Mouse (Mus musculus): Measurements from ENCODE around the gene Fgfr3.

The Fgfr3 gene

DNA sequence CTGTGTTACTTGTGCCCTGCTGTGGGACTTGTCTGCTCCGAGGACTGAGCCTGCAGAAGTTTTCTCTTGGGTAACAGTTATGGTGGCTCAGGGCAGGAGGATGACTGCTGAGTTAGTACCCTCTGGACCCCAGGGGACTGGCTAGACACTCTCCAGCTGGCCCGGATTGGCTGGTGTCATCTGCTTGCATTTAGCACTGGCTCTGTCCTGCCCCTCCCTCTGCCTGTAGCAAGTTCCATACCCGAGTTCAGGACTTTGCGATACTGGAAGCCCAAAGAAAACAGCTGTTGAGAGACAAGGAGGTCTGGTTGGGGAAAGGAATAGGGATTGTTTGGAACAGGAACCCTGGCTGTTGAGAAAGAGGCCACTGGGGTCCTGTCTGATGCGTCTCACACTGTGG, 9.0 kb downstream of the Fgfr3 start:
- no peak for DNase-seq (ENCODE audit: low spot score in 2 of 2)

DNA sequence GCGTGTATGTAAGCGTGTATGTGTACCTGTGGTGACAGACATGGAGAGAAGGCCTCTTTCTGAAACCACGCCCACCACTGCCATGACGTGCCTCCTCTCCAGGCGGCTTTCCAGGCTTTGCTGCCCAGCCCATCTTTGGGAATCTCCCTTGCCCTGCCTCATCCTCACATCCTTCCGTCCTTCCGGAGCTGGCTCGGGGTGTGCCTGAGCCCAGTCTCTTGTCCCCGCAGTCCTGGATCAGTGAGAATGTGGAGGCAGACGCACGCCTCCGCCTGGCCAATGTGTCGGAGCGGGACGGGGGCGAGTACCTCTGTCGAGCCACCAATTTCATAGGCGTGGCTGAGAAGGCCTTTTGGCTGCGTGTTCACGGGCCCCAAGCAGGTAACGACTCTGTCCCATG, 9.6 kb downstream of the Fgfr3 start:
- no peak for DNase-seq (ENCODE audit: low spot score in 2 of 2)

- DNase-seq (ENCODE audit: low spot score in 2 of 2): no peak
These were observed 12.4 kb downstream of the Fgfr3 start for GRCm38 (mm10) chr5:33733837-33734236.

- no peak for DNase-seq (ENCODE audit: low spot score in 2 of 2)
These were observed 14.1 kb downstream of the Fgfr3 start for GRCm38 (mm10) chr5:33735412-33736092.

- no peak for DNase-seq (ENCODE audit: low spot score in 2 of 2)
These were observed 14.8 kb downstream of the Fgfr3 start for GRCm38 (mm10) chr5:33736230-33736629.

GRCm38 (mm10) chr5:33737903-33738321, 16.4 kb downstream of the Fgfr3 start:
- DNase-seq (ENCODE audit: low spot score in 2 of 2): peak; percentile 48 to 80

DNA sequence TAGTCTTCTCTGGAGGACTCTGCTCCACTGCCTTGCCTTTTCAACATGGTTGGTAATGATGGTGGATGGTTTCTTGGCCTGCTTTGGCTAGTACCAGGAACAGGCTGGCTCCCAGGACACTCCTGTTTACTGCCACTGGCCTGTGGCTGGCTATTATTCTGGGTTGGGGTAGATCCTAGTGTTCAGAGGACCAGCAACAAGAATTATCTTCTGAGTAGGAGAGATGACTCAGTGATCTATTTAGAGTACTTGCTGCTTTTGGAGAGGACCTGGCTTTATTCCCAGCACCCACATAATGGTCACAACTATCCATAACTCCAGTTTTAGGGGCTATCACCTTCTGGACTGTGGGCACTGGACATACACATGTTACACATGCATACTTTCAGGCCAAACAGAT, 16.9 kb downstream of the Fgfr3 start:
- DNase-seq (ENCODE audit: low spot score in 2 of 2): no peak

- DNase-seq (ENCODE audit: low spot score in 2 of 2): no peak
These were observed 19.1 kb downstream of the Fgfr3 start for GRCm38 (mm10) chr5:33740548-33740947.

DNA sequence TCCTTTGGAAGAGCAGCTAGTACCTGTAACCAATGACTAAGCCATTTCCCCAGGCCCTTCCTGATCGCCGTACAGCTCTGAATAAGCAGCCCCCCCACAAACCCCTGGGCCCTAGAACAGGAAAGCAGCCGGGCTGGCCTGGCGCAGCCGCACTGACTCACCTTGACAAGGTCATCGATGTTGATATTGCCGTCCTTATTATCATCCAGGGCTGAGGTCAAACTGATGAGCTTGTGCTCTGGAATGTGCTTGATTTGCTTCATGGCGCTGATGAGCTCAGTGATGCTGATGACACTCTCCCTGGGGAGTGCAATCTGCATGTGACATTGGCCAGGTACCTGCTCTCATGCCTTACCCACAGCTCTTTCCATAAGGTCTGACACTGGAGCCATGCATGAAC, 22.0 kb downstream of the Fgfr3 start:
- DNase-seq (ENCODE audit: low spot score in 2 of 2): no peak

GRCm38 (mm10) chr5:33777195-33777594, 55.7 kb downstream of the Fgfr3 start:
- DNase-seq (ENCODE audit: low spot score in 2 of 2): no peak

DNA sequence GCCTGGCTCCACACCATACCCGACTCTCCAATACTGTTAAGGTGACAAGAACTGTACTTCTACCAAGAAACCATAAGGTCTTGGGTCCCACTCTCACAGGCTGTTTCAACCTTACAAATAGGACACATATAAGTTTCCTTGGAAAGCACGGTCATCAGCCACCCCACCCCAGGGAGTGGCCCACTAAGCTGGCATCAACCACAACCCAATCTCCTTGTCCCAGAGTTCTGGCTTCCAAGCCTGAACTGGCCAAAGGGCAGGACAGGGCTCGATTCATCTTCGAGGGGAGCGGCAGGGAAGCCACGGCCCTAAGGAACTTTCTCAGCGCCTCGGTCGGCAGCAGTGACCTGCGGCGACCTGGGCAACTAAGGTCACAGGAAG, 60.5 kb downstream of the Fgfr3 start:
- no peak for DNase-seq (ENCODE audit: low spot score in 2 of 2)

DNA sequence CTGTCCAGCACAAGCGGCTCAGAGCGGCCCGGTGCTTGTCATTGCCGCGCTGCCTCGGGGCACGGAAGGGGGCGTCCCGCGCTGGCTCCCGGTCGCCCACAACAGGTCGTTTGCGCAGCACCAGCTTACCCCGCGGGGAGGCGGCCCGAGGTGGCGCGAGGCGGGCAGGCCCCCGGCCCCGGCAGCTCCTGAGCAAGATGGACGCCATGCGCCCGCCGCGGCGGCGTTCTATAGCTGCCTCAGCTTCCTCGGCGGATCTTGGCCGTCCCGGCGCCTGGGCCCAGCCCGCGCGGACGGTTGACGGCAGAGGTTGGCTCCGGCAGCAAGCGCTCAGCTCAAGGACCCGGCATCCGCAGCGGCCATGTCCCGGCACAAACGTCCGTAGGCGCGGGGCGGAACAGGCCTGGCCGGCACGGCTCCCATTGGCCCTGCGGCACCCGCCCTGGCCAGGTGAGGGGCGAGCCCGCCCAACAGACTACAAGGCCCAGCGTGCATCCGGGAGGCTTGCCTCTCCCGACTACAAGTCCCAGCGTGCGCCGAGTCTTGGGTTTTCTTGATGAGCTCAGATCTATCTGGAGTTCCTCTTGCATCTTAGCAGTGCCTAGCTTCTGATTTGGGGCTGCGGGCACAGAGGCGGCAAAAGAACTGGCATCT, 61.0 kb downstream of the Fgfr3 start, which contains the start of gene Letm1:
Letm1 (minus strand) TSS at position 473 of the 654 bp plus-strand sequence.
- DNase-seq (ENCODE audit: low spot score in 2 of 2): peak; percentile 93 to 96

GRCm38 (mm10) chr5:33782999-33783390, 61.5 kb downstream of the Fgfr3 start:
- DNase-seq (ENCODE audit: low spot score in 2 of 2): peak in 1 of 2 experiments; percentile 58
